13 mouse cellular contexts compared by ENCODE assay signal in genomic region chr6:145431747-145432146, GRCm38 (mm10).
DNase-seq lines count a peak whose midpoint lies in the region; ATAC-seq and TF ChIP-seq lines count a peak whose summit lies in the region.
"Had no signal": no experiment of that assay in that cellular context is flagged by ENCODE, and none has a peak within 500 bp of the region (broad histone marks: within the 10 kb centered on the region; RNA-seq: fewer than 3 reads in every experiment).

No protein-coding gene starts in this region.

- H3K36me3 ChIP-seq in lung, embryonic 15.5 days, result no peaks in the 10 kb centered on the region
- no peaks in the 10 kb centered on the region for H3K36me3 ChIP-seq in stomach, postnatal 0 days (ENCODE audit: control insufficient read depth, insufficient read depth, low read length)

- TF ChIP-seq CTCF in gastrocnemius, adult 2 months (IDR thresholded peaks at IDR 0.05), result no peak
- TF ChIP-seq CTCF in stomach, postnatal 0 days (IDR thresholded peaks at IDR 0.05; ENCODE audit: low read depth), result no peak

- peak overlapping the region; percentile 49 for H3K27ac ChIP-seq in gastrocnemius, adult 2 months
- H3K27ac ChIP-seq in lung, embryonic 15.5 days, result no peak overlapping the region
- H3K27ac ChIP-seq in stomach, postnatal 0 days (replicated peaks), result no peak overlapping the region
- H3K27ac ChIP-seq: macrophage had no signal

- no peak overlapping the region for H3K4me3 ChIP-seq in gastrocnemius, adult 2 months
- H3K4me3 ChIP-seq in lung, embryonic 15.5 days, result no peak overlapping the region
- H3K4me3 ChIP-seq in stomach, postnatal 0 days (ENCODE audit: low read depth, low read length), result no peak overlapping the region

- H3K4me2 ChIP-seq in lung, embryonic 15.5 days, result peak overlapping the region; percentile 14; the same call in 1 of the 2 replicates
- H3K4me2 ChIP-seq in stomach, postnatal 0 days (replicated peaks; ENCODE audit: low read depth), result peak overlapping the region; percentile 9; the same call in 1 of the 2 replicates
- H3K4me2 ChIP-seq: heart, embryonic 11.5 days had no signal

- no peaks in the 10 kb centered on the region for H3K9me3 ChIP-seq in lung, embryonic 15.5 days
- H3K9me3 ChIP-seq in stomach, postnatal 0 days (ENCODE audit: control insufficient read depth, low read length), result no peaks in the 10 kb centered on the region

- no peak overlapping the region for H3K9ac ChIP-seq in lung, embryonic 15.5 days
- no peak overlapping the region; the same call in 1 of the 2 replicates for H3K9ac ChIP-seq in stomach, postnatal 0 days (ENCODE audit: low read length)

- 35% methylated on average over 14 of the region's 14 CpGs for WGBS in lung, embryonic 15.5 days
- WGBS in stomach, postnatal 0 days, result 57% methylated on average over 14 of the region's 14 CpGs

- intact Hi-C loops in gastrocnemius, adult 2 months (cut with DNase I), result no loop called here

- no peak for DNase-seq in gastrocnemius, adult 2 months
- DNase-seq in gastrocnemius, adult 18-20 months (ENCODE audit: low spot score), result no peak
- DNase-seq in lung, postnatal 36 days, result no peak
- DNase-seq in stomach, postnatal 0 days (ENCODE audit: low spot score), result no peak
- DNase-seq in adrenal gland, adult 18-20 months (ENCODE audit: low spot score in 2 of 2), result no peak
- no peak for DNase-seq in kidney, postnatal 25 days
- DNase-seq: adrenal gland, adult 2 months; kidney, postnatal 4 days; left cerebral cortex, postnatal 4 days had no signal

- no peaks in the 10 kb centered on the region; the same call in 1 of the 2 replicates for H3K27me3 ChIP-seq in lung, embryonic 15.5 days
- H3K27me3 ChIP-seq in stomach, postnatal 0 days (ENCODE audit: control insufficient read depth, insufficient read depth, low read length), result no peaks in the 10 kb centered on the region

- H3K4me1 ChIP-seq in lung, embryonic 15.5 days, result 0 out of 2 replicates have a peak, but pooled peaks cover 3% of the 10 kb centered on the region
- H3K4me1 ChIP-seq in stomach, postnatal 0 days (replicated peaks; ENCODE audit: control insufficient read depth, insufficient read depth), result no peaks in the 10 kb centered on the region

- no peak for ATAC-seq in lung, embryonic 15.5 days (ENCODE audit: borderline replicate concordance, extremely low read depth, low FRiP score, low TSS enrichment)
- peak; percentile 27; the same call in 1 of the 2 replicates for ATAC-seq in granulocyte monocyte progenitor cell, adult 5-6 weeks (replicated peaks; ENCODE audit: poor library complexity, severe bottlenecking)
- no peak for ATAC-seq in stomach, postnatal 0 days (ENCODE audit: low FRiP score, low TSS enrichment)

- no peak for TF ChIP-seq EP300 in stomach, postnatal 0 days (optimal IDR thresholded peaks at IDR 0.05)
